Mouse (Mus musculus): ENCODE measurements around the gene Apbb2. TPM values are rescaled to one million over a fixed set of nuclear protein-coding genes. Genes with fewer than 3 reads are reported as not detected.

Gene Apbb2
- total RNA-seq, 2 experiments from 2014 or later: 65.5 to 66.8 TPM

GRCm38 (mm10) chr5:66421954-66422353, 196.6 kb downstream of the Apbb2 start:
- no peak for DNase-seq (ENCODE audit: low spot score in 2 of 2)

- no peak for DNase-seq (ENCODE audit: low spot score in 2 of 2)
Observed at GRCm38 (mm10) chr5:66421230-66421629, 197.4 kb downstream of the Apbb2 start.

GRCm38 (mm10) chr5:66420011-66420410, 198.6 kb downstream of the Apbb2 start:
- DNase-seq (ENCODE audit: low spot score in 2 of 2): no peak

GRCm38 (mm10) chr5:66417289-66417688, 201.3 kb downstream of the Apbb2 start:
- no peak for DNase-seq (ENCODE audit: low spot score in 2 of 2)

- DNase-seq (ENCODE audit: low spot score in 2 of 2): no peak
Observed at GRCm38 (mm10) chr5:66415700-66416543, 202.7 kb downstream of the Apbb2 start.

- DNase-seq (ENCODE audit: low spot score in 2 of 2): no peak
Observed at GRCm38 (mm10) chr5:66415033-66415697, 203.4 kb downstream of the Apbb2 start.

GRCm38 (mm10) chr5:66413402-66413801, 205.2 kb downstream of the Apbb2 start:
- no peak for DNase-seq (ENCODE audit: low spot score in 2 of 2)

- no peak for DNase-seq (ENCODE audit: low spot score in 2 of 2)
Observed at GRCm38 (mm10) chr5:66412821-66413220, 205.8 kb downstream of the Apbb2 start.

GRCm38 (mm10) chr5:66408546-66408945, 210.0 kb downstream of the Apbb2 start:
- no peak for DNase-seq (ENCODE audit: low spot score in 2 of 2)

GRCm38 (mm10) chr5:66407948-66408347, 210.6 kb downstream of the Apbb2 start:
- no peak for DNase-seq (ENCODE audit: low spot score in 2 of 2)

- DNase-seq (ENCODE audit: low spot score in 2 of 2): no peak
Observed at GRCm38 (mm10) chr5:66406431-66406830, 212.2 kb downstream of the Apbb2 start.

- DNase-seq (ENCODE audit: low spot score in 2 of 2): no peak
Observed at GRCm38 (mm10) chr5:66405731-66406399, 212.7 kb downstream of the Apbb2 start.

- DNase-seq (ENCODE audit: low spot score in 2 of 2): no peak
Observed at GRCm38 (mm10) chr5:66405305-66405704, 213.3 kb downstream of the Apbb2 start.

- no peak for DNase-seq (ENCODE audit: low spot score in 2 of 2)
Observed at GRCm38 (mm10) chr5:66400563-66400962, 218.0 kb downstream of the Apbb2 start.

GRCm38 (mm10) chr5:66399264-66399620, 219.3 kb downstream of the Apbb2 start:
- no peak for DNase-seq (ENCODE audit: low spot score in 2 of 2)

- no peak for DNase-seq (ENCODE audit: low spot score in 2 of 2)
Observed at GRCm38 (mm10) chr5:66398530-66399263, 219.9 kb downstream of the Apbb2 start.

- no peak for DNase-seq (ENCODE audit: low spot score in 2 of 2)
Observed at GRCm38 (mm10) chr5:66393767-66394446, 224.7 kb downstream of the Apbb2 start.

GRCm38 (mm10) chr5:66392861-66393529, 225.6 kb downstream of the Apbb2 start:
- peak in 1 of 2 experiments; percentile 26 for DNase-seq (ENCODE audit: low spot score in 2 of 2)

GRCm38 (mm10) chr5:66391771-66392170, 226.8 kb downstream of the Apbb2 start:
- DNase-seq (ENCODE audit: low spot score in 2 of 2): no peak

GRCm38 (mm10) chr5:66391299-66391698, 227.3 kb downstream of the Apbb2 start:
- no peak for DNase-seq (ENCODE audit: low spot score in 2 of 2)

All from layer of hippocampus, postnatal 10 days (tissue).